Mouse (Mus musculus) embryo, embryonic 10 days (tissue): ENCODE measurements around the gene Runx3.
"Not testable (repeated sequence)": the region's sequence is repeated elsewhere in the genome, so short reads cannot be mapped to it uniquely, and the experiment has no call there.

ENCODE experiments used
- DNase-seq: peaks from one replicate; pipeline ENCODE4 v3.0.0-alpha.2; 2015; ENCODE audit warnings: low spot score

Gene Runx3

DNA sequence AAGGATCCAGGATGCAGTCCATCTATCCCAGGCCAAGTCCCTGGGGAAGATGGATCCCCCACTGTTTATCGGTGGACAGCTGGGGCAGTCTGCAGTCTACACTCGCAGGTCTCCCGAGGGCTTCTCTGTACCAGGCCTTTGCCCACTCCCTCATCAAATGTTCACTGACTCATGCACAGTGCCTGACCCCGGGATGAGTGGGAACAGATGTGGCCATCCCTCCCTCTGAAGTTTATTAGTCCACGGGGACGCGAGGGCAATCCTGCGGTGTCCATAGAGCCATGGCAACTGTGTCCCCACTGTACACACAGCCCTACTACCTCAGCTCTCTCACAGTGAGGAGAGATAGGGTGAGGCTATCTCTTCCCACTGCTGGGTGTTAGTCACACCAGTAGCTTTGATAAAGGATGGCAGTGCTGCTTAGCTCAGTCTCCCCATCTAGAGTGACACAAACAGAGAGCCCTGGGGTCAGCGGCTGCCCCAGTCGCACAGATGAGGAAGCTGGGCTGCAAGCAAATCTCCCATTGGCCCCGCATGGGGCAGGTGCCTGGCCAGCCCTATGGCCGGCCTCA, 50.9 kb downstream of the Runx3 start:
- peak; percentile 35 for DNase-seq

DNA sequence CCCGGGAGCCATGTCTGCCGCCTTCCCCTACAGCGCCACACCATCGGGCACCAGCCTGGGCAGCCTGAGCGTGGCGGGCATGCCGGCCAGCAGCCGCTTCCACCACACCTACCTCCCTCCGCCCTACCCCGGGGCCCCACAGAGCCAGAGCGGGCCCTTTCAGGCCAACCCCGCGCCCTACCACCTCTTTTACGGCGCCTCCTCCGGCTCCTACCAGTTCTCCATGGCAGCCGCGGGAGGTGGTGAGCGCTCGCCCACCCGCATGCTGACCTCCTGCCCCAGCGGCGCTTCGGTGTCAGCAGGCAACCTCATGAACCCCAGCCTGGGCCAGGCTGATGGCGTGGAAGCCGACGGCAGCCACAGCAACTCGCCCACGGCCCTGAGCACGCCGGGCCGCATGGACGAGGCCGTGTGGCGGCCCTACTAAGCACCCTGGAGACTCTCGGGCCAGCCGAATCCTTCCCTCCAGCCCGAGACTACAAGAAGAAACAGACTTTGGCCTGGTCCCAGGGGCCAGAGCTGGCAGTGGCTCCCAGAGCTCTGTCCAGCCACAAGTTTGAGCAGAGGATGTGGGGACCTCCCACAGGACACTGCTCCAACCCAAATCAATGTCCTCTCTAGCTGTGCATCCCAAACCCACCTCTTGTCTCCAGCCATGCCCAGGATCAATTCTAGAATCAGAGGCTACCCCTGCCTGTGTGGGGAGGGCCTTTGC, 55.1 kb downstream of the Runx3 start:
- DNase-seq = peak; percentile 61

DNA sequence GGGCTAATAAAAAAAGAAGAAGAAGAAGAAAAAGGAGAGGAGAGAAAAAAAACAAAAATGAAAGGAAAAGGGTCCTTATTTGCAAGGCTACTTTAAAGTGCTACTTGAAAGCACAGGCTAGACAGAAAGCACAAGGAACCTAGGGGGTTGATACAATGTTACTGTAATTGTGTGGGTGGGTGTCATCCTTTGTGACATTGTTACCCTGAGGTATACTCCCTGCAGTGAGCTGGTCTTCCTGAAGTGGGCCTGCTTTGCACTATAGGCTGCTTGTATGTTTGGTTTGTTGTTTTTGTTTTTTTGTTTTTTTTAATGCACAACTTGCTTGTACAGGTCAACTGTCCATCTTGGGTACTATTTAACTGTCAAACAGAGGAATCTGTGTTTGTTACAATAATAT, 57.1 kb downstream of the Runx3 start:
- no peak for DNase-seq

DNA sequence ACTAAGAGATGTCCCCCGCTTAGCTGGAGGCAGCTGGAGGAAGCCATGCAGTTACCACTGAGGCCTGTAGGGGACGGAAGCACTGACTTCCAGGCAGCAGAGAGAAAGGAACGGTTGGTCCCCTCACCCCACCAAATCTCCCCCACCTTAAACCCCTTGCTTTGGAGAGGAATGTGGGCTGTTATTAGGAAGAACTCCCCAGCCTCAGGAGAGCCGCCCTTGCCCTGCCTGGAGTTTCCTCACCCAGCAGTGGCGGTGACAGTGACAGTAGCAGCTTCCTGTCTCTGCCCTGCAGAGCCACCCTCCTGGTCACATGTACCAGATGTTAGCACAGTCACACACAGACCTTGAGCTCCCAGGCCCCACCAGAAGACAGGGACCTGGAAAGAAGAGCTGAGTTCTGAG, 58.6 kb downstream of the Runx3 start:
- DNase-seq = peak; percentile 50

DNA sequence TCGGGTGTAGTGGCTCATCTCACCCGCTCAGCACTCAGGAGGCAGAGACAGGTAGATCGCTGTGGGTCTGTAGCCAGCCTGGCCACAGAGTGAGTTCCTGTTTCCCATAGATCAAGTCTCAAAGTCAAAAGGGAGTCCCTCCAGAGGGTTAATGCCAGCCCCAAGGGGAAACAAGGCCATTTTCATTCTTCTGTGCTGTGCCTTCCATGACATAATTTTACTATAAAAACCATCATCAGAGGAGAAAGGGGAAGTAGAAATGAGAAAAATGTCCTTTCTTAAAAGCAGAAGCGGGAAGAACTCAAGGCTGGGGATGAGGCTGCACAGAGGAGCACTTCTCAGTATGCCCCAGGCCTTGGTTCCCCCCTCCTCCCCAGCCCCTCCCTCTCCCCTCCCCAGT, 61.4 kb downstream of the Runx3 start:
- DNase-seq = no peak

DNA sequence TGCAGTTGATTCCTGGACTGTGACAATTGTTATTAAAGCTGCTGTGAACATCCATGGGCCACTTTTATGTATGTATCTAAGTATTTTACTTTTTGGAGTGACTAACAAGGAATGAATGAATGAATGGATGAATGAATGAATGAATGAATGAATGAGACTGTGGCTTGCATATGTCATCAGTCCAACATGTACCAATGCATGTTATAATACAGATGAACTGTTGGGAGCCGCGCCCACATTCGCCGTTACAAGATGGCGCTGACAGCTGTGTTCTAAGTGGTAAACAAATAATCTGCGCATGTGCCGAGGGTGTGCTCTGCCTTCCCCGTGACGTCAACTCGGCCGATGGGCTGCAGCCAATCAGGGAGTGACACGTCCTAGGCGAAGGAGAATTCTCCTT, 63.8 kb downstream of the Runx3 start:
- DNase-seq = not testable (repeated sequence)

DNA sequence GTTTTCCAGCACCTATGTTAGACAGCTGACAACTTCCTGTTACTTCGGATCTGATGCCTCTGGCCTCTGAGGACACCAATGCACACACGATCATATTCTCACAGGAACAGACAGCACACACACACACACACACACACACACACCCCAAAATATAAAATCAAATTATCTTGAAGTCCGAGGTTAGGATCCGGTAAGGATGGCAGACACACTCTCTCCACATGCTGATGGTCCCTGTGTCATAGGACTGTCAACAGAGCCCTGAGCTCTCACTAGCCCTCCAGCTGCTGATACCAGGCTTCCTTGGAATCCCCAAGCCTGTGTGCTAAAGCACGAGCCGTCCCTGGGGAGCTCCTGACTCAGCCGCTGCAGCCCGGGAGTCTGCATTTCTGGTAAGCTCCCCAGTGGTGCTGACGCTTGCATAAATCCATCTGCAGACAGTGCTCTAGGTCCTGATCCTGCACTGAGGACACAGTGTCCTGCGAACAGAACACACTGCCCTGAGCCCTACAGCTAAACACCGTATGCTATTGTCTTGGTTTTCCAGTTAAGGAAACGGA, 69.1 kb downstream of the Runx3 start:
- DNase-seq = no peak

DNA sequence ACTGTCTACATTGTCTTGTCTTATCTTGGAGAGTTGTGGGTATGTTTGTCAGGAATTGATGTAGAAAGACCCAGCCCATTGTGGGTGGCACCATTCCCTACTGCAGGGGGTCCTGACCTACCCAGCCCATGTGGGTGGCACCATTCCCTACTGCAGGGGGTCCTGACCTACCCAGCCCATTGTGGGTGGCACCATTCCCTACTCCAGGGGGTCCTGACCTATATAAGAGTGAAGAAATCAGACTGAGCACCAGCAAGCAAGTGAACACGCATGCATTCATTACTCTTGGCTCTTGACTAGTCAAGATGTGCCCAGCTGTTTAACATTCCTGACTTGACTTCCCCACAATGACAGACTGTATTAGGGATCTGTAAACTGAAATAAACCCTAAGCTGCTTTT, 69.9 kb downstream of the Runx3 start:
- no peak for DNase-seq

DNA sequence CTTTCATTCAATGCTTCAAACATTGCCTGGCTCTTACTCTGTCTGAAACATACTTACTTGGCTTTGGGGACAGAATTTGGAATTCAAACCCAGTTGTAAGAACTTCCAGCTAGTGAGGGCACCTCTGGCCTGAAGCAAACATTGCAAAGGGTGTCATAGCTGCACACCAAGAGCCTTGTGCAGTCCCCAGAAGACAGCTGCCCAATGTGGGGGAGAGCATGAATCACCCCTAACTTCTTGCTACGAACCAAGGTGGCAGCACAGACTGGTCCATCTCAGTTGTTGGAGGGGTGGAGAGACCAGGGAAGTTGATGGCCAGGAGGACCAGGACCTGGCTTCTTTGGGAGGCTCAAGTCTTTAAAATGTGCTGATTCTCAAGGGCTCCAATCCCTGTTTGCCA, 70.7 kb downstream of the Runx3 start:
- no peak for DNase-seq

DNA sequence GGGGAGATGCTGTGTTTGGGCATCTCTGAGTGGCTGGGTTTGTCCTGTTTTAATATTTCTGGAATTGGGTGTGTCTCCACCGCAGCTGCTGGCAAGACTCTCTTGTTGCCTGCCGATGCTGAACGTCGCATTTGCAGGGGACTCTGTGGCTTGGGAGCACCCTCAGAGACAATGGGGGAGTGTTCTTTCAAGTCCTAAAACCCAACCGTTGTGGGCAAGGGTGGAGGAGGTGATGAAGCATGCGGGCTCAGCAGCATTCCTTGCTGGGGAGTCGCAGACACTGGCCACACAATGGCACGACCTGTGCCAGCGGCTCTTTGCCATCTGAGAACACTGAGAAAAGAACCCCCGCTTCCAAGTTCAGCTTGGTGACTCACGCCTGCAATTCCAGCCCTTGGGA, 71.2 kb downstream of the Runx3 start:
- DNase-seq = no peak

DNA sequence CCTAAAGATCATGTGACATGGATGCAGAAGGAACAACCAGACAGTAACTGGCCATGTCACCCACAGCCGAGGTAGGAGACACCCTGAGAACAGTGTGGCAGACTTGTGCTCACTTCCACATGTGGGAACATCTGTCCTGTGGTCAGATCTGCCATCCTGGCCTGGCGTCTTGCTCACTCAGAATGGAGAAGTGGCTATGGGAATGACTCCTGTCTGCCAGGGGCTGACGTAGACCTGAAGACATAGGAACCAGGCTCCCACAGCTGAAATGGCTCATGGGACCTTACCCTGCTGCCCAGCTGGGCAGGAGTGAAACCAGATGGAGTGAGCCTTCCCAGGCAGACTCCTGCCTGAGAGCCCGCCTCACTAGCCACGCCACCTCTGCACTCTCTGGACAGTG, 72.4 kb downstream of the Runx3 start:
- DNase-seq = no peak

DNA sequence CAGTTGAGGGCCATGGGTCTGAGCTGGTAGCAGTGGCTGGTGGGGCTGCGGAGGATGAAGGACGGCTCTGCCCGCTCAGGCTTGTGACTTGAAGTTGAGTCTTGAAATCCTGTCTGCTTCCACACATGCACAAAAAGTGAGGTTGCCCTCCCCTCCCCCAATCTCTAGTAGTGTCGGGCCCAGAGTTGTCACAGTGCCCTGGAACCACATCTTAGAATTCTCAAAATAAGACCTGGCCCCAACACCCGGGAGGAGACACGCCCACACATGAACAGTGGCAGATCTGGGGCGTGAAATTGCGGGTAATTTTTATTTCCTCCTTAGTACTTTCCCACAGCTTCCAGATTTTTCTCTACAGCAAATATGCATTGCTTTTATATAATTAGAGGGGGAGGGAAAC, 77.4 kb downstream of the Runx3 start:
- no peak for DNase-seq

DNA sequence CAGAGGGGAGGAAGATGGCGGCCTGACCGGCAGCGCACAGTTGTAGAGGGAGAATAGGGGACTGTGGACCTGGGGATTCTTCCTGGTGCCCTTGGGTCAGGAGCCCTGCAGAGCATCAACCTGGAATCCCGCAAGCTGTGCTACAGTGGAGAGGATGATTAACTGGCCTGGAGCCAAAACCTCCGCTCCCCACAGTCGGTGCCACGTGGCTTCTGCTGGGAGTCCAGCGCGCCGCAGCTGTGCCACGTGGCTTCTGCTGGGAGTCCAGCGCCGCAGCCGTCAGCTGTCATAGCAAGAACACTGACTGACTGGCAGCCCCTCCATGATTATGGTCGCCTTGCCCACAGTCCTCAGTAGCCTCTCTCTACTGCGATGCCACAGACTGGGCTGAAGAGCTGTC, 81.3 kb downstream of the Runx3 start:
- DNase-seq = no peak

DNA sequence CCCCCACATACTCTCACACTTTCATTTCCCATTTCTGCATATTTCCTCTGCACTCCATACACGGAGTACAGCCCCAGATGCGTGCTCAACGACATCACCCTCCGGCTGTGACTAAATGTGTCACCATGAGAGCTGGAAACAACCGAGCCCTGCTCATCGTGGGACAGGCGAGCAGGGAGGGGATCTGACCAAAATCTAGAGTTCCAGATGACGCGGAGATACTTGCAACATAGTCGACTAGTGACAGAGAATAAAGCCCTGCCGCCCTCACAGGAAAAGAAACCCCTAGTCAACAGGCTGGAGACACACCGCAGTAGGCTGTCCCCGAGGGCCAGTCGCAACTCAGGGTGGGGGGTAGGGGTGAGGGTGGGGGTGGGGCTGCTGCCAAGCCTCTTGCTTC, 82.8 kb downstream of the Runx3 start:
- peak; percentile 29 for DNase-seq

DNA sequence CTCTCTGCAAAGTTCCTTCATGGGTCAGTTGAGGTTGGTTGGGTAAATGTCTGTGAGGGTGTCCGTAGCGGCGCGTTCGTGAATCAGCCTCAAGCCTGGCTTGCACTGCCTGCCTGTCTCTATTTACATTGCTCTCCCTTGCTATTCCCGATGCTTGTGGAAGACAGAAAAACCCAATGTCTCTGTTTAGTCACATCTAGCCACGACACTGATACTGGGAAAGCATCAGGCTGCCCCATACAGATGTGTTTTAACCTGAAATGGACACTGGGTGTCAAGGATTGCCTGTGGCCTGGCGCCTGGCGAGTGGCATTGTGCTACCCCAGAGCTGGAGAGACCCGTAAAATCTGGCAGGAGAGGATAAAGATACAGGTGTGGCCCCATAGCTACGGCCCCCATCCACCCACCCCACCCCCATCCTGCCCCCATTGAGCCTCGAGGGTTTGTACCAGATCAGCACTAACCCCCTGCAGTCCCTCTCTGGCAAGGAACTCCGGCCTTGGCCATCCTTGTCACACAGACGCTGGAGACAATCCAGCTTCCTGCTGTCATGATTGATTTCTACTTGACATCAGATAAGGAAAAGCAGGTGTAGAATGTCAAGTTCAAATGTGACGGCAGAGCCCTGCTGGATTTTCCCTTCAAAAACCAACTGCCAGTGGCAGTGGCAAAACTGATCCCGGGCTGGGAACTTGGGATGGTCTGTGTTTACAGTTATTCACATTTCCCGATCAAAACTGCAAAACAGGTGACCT, 83.5 kb downstream of the Runx3 start:
- no peak for DNase-seq

DNA sequence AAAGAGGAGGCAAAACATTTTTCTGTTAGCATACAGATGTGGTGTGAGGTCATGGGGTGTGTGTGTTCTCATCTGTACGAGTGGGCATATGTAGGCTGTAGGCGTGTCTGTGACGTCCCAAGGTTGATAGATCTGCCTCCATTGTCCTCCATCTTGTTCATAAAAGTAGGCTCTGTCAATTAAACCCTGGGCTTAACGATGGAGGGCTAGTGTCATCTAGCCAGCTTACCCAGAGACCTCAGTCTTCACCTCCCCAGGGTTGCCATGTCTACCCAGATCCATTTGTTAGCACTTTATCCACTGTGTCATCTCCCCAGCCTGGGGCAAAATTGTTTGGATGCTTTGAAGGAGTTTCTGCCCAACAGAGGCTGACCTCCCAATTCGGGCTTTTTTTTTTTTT, 84.2 kb downstream of the Runx3 start:
- no peak for DNase-seq

DNA sequence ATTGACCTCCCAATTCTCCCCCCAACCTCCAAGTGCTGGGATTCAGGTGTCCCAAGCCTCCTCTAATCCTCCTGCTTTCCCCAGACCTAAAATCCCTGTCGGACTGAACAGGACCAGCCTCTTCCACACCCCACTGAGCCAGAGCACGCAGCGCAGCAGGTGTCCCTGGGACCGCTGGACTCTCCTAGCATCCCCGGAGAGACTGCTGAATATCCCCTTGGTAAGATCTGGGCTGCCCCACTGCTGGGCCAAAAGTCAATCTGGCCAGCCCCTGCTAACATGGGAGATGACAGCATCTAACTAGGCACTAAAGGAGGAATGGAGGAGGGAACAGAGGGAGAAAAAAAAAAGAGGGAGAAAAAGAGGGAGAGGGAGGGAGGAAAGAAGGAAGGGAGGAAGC, 84.8 kb downstream of the Runx3 start:
- no peak for DNase-seq

DNA sequence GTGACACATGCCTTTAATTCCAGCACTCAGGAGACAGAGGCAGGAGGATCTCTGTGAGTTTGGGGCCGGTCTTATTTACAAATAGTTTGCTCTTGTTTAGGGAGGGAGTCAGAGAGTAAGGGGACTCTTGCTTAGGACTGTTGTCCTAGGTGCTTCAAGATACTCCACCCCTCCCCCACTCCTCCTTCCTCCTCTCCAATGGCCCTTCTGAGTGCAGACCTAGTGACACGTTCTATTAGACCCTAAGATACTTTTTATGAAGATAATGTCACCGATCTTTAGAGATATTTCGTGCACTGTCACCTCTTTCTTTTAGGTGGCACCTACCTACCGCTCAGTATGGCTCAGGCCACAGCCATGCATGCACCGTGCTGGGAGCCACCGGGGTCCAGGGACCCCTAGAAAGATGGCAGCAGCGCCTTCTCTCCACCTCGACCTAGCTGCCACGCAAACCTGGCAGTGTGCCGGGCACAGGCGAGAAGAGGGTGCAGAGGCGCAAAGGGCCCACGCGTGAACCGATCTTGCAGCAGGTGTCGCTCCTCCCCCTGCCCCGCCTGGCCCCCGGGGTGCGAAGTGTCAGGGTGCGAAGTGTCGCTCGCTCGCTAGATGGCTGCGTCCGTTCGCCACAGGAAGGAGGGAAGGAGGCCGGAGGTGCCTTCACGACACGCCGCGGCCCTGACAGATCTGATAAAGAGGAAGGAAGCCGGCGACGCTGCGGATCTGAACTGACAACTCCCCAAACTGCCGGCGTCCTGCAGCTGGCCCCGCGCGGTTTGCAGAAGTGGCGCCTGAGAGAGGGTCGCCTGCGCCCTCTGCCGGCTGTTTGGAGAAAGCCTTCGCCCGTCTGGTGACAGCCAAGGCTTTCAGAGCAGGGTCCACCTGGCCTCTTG, 85.5 kb downstream of the Runx3 start:
- peak; percentile 91 for DNase-seq

DNA sequence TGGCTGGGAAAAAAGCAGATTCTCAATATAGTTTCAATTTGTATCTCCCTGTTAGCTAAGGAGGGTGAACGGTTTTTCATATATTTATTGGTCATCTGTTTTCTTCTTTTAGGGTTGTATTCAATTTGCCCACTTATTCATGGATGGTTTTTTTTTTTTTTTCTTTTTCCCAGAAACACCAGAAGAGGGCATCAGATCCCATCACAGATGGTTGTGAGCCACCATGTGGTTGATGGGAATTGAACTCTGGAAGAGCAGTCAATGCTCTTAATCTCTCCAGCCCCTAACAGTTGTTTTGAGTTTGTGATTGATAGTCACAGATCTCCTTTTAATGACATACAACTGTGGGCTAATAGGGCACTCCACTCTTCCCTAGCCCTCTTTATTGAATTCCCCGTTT, 89.4 kb downstream of the Runx3 start:
- no peak for DNase-seq

DNA sequence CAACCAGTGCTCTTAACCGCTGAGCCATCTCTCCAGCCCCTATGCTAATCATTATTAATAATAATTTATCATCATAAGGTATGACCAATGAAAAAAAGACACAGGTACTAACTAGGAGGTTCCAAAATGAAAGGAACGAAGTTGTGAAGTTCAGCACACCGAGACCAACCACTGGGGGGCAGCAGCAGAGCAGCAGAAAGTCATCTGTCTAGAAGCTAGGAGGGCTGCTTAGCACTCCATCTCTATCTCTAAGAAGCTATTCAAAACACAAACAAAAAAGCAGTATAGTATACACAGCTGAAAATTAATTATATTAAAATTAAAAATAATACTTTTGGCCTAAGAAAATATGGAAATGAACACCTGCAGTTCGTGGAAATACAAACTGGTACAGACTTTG, 99.2 kb downstream of the Runx3 start:
- peak; percentile 84 for DNase-seq

DNA sequence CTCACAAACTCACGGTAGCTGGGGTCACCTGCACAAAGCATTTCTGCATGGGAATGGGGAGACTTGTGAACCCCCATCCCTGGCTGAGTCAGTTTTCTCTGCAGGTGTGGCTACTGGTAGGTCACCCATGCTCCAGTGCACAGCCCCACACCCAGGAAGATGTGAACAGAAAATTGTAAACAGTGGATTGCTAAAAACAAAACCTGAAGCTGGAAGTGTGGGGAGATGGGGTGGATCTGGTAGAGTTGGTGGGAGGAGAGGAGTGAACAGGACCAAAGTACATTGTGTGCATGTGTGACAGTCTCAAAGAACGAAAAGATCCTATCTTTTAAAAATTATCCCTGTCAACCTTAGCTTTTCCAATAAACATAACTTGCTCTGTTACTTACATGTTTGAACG, 100.2 kb downstream of the Runx3 start:
- DNase-seq = no peak
